Mouse (Mus musculus) megakaryocyte, embryonic 14.5 days (primary cell): ENCODE results near the gene Rps2. TPM values are rescaled to one million over a fixed set of nuclear protein-coding genes. Genes with fewer than 3 reads are reported as not detected.

Source experiments
- H3K27me3 ChIP-seq: replicated peaks from 2 replicates; pipeline ENCODE3; 2012; ENCODE audit warnings: inconsistent platforms
- H3K36me3 ChIP-seq: replicated peaks from 2 replicates; pipeline ENCODE3; 2012; ENCODE audit warnings: low read length, inconsistent platforms, mixed read lengths
- H3K4me1 ChIP-seq: 2 replicates; pipeline ENCODE4 v1.6.1; 2012; ENCODE audit warnings: inconsistent platforms
- H3K4me3 ChIP-seq: replicated peaks from 2 replicates; pipeline ENCODE3; 2012; ENCODE audit warnings: moderate library complexity, mild to moderate bottlenecking, inconsistent platforms
- H3K9me3 ChIP-seq: 2 replicates; pipeline ENCODE4 v1.6.1; 2012; ENCODE audit warnings: inconsistent platforms
- FLI1 ChIP-seq: IDR thresholded peaks from 2 replicates; pipeline ENCODE4 v1.6.1; 2012; ENCODE audit warnings: low read length, inconsistent platforms, mixed read lengths
- GATA1 ChIP-seq: IDR thresholded peaks from 3 replicates; pipeline ENCODE4 v1.6.1; 2012; ENCODE audit warnings: mixed read lengths, low read length, inconsistent platforms, borderline replicate concordance
- polyA plus RNA-seq: library from polyadenylated mRNA; stranded (reverse); fragments of >175 nt; gene quantifications from 2 replicates; pipeline ENCODE4 v1.2.3, GENCODE M21; 2012; ENCODE audit warnings: low replicate concordance; ENCODE audit not compliant: insufficient read depth

Rps2 gene
- polyA plus RNA-seq, 1 experiment: 1,069 TPM

GRCm38 (mm10) chr17:24728184-24728583, 10.3 kb downstream of the Rps2 start:
- H3K4me1 ChIP-seq: peaks cover 41% of the 10 kb centered on the region
- H3K36me3 ChIP-seq: no peaks in the 10 kb centered on the region
- H3K4me3 ChIP-seq: no peak overlapping the region
- no peaks in the 10 kb centered on the region for H3K9me3 ChIP-seq
- peaks cover 5% of the 10 kb centered on the region for H3K27me3 ChIP-seq
- TF ChIP-seq GATA1 (no peak), FLI1 (no peak)

DNA sequence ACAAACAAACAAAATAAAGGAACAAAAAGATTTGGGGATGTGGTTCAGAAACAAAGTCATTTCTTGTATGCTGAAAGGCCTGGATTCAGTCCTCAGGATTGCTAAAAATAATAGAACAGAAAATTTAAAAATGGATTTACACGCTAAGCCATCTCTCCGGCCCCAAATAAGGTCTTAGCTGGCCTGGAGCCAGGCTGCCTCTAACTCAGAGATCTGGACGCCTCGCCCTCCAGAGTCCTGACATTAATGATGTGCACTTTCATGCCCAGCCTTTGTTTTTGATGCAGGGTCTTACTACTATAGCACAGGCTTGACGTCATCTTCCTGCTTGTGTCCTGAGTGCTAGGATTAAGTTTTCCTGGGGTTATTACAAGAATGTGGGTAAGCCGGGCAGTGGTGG, 11.2 kb downstream of the Rps2 start:
- Histone ChIP-seq H3K27me3 (peaks cover 5% of the 10 kb centered on the region), H3K9me3 (no peaks in the 10 kb centered on the region), H3K4me3 (no peak overlapping the region), H3K36me3 (no peaks in the 10 kb centered on the region), H3K4me1 (peaks cover 35% of the 10 kb centered on the region)
- TF ChIP-seq GATA1 (no peak), FLI1 (no peak)

DNA sequence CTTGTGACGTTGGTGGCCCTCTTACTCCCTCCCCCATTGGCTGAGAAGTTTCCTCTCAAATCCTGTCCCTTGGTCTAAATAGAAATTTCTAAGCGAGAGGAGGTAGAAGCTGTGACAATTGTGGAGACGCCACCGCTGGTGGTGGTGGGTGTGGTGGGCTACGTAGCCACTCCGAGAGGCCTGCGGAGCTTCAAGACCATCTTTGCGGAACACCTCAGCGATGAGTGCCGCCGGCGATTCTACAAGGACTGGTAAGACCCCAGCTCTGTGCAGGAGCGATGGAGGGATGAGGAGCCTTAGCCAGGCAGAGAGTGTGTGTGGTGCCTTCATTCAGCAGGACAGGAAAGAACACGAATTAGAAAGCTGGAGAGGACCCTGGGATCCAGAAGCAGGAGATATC, 12.9 kb downstream of the Rps2 start:
- TF ChIP-seq GATA1 (no peak), FLI1 (no peak)
- H3K9me3 ChIP-seq: no peaks in the 10 kb centered on the region

GRCm38 (mm10) chr17:24732233-24732935, 14.5 kb downstream of the Rps2 start:
- H3K27me3 ChIP-seq: peaks cover 5% of the 10 kb centered on the region
- no peak for TF ChIP-seq FLI1
- TF ChIP-seq GATA1: no peak

More for the DNA sequence above, 12.9 kb downstream of the Rps2 start:
- H3K4me1 ChIP-seq: peaks cover 40% of the 10 kb centered on the region
- no peak overlapping the region for H3K4me3 ChIP-seq
- peaks cover 5% of the 10 kb centered on the region for H3K27me3 ChIP-seq
- no peaks in the 10 kb centered on the region for H3K36me3 ChIP-seq

GRCm38 (mm10) chr17:24733434-24734050, 15.6 kb downstream of the Rps2 start:
- H3K4me1 ChIP-seq: peaks cover 52% of the 10 kb centered on the region
- no peaks in the 10 kb centered on the region for H3K36me3 ChIP-seq
- TF ChIP-seq FLI1: no peak
- TF ChIP-seq GATA1: no peak
- H3K9me3 ChIP-seq: no peaks in the 10 kb centered on the region
- no peak overlapping the region for H3K4me3 ChIP-seq
- H3K27me3 ChIP-seq: peaks cover 2% of the 10 kb centered on the region

More at GRCm38 (mm10) chr17:24732233-24732935, 14.5 kb downstream of the Rps2 start:
- Histone ChIP-seq H3K36me3 (no peaks in the 10 kb centered on the region), H3K9me3 (no peaks in the 10 kb centered on the region), H3K4me1 (peaks cover 52% of the 10 kb centered on the region), H3K4me3 (no peak overlapping the region)

DNA sequence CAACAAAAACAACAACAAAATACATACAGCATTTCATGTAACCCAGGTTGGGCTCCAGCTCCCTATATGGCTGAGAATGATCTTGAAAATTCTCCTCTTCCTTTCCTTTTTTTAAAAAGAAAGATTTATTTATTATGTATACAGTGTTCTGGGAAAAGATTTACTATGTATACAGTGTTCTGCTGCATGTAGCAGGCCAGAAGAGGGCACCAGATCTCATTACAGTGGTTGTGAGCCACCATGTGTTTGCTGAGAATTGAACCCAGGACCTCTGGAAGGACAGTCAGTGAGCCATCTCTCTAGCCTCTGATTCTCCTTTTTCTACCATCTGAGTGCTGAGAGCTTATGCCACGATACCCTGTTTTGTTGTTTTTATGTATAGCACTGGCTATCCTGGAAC, 16.6 kb downstream of the Rps2 start:
- Histone ChIP-seq H3K9me3 (no peaks in the 10 kb centered on the region), H3K27me3 (peaks cover 2% of the 10 kb centered on the region), H3K36me3 (peaks cover 5% of the 10 kb centered on the region), H3K4me1 (peaks cover 56% of the 10 kb centered on the region), H3K4me3 (no peak overlapping the region)
- no peak for TF ChIP-seq GATA1
- TF ChIP-seq FLI1: no peak

GRCm38 (mm10) chr17:24735446-24735845, 17.5 kb downstream of the Rps2 start:
- Histone ChIP-seq H3K9me3 (no peaks in the 10 kb centered on the region), H3K4me3 (peak overlapping the region; percentile 94), H3K4me1 (peaks cover 53% of the 10 kb centered on the region), H3K36me3 (peaks cover 14% of the 10 kb centered on the region), H3K27me3 (peaks cover 2% of the 10 kb centered on the region)
- TF ChIP-seq FLI1: no peak
- TF ChIP-seq GATA1: no peak

DNA sequence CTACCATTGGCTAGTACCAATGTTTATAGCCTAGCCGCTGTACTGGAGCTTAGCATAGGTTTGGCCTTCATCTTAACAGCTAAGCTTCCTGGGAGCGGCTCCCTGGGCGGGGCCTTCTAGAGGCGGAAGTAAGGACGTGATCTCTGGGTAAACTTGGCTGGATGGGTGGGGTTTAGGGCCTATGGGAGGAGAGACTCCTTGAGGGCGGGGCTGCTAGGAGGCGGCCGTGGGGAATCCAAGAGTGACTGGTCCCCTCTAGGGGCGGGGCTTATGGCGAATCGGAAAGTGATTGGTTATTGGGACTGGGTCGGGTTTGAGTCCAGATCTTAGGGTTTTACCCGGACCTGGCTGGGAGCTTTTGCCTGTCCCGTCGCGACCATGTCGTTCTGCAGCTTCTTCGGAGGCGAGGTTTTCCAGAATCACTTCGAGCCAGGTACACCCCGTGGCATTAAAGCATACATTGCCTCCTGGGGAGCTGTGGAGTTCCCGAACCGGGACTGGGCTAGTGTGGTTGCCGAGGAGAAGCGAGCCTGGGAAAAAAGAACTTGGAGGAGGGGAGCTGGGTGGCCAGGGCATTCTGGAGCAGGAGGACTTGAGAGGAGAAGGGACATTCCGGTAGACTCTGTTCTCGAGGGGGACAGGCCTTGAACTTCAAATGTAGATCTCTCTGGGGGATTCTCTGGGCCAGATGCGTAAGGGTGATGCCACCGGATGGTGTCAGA, 18.6 kb downstream of the Rps2 start, which contains the start of gene Msrb1:
TSS of gene Msrb1 (plus strand) at position 313 of the 722 bp plus-strand sequence.
- Histone ChIP-seq H3K4me1 (peaks cover 47% of the 10 kb centered on the region), H3K9me3 (no peaks in the 10 kb centered on the region), H3K36me3 (peaks cover 23% of the 10 kb centered on the region), H3K27me3 (peaks cover 2% of the 10 kb centered on the region), H3K4me3 (peak within 1 kb of the TSS; percentile 94)
- TF ChIP-seq FLI1 (no peak), GATA1 (no peak)

DNA sequence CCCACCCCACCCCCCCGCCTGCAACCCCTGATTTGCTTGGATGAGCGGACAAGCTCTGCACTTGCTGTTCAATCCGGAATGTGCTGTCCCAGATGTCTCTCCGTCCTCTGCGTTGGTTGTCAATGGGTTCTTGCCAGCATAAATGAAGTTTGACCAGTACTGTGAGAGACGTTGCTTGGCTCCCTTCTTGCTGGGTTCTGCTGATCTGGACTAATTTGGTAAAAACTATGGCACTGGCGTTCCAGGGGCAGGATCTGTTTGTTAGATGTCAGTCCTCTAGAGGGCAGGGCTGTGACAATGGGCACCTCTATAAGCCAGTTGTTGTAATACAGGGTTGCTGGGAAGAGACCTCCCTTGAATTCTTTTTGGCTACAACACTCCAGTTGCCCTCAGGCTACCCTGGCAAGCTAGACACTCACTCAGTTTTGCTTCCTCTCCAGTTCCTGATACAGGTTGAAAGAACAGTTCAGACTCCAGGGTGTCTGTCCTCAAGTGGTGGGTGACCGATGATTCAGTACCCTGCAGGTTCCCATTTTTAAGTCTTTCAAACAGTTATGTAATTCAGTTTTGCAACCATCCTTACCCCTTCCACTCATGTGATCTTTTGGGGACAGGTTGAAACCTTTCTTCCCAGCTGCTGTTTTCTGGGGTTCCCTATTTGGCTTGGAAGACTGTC, 19.4 kb downstream of the Rps2 start:
- Histone ChIP-seq H3K9me3 (no peaks in the 10 kb centered on the region), H3K4me3 (peak overlapping the region; percentile 94), H3K4me1 (peaks cover 43% of the 10 kb centered on the region), H3K27me3 (peaks cover under 1% of the 10 kb centered on the region), H3K36me3 (peaks cover 31% of the 10 kb centered on the region)
- TF ChIP-seq FLI1 (no peak), GATA1 (no peak)

DNA sequence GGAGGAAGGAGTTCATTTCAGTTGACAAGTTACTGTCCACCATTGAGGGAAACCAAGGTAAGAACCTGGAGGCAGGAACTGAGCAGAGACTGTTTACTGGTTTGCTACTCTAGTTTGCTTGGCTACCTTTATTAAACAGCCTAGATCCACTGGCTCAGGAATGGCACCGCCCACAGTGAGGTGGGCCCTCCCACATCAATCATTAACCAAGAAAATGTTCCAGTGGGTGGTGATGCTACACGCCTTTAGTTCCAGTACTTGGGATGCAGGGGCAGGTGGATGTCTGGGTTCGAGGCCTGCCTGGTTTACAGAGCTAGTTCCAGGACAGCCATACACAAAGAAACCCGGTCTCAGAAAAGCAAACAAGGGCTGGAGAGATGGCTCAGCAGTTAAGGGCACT, 20.3 kb downstream of the Rps2 start:
- H3K4me1 ChIP-seq: peaks cover 38% of the 10 kb centered on the region
- no peaks in the 10 kb centered on the region for H3K27me3 ChIP-seq
- TF ChIP-seq FLI1: no peak
- TF ChIP-seq GATA1: no peak
- H3K9me3 ChIP-seq: no peaks in the 10 kb centered on the region
- peaks cover 41% of the 10 kb centered on the region for H3K36me3 ChIP-seq
- peak overlapping the region; percentile 66 for H3K4me3 ChIP-seq
